In genomic region chr11:9113189-9113588, GRCm38 (mm10) we compare ENCODE assay signal across 16 mouse cellular contexts. TPM values are rescaled to one million over a fixed set of nuclear protein-coding genes. Genes with fewer than 3 reads are reported as not detected.
DNase-seq lines count a peak whose midpoint lies in the region; ATAC-seq and TF ChIP-seq lines count a peak whose summit lies in the region.
"Had no signal": no experiment of that assay in that cellular context is flagged by ENCODE, and none has a peak within 500 bp of the region (broad histone marks: within the 10 kb centered on the region; RNA-seq: fewer than 3 reads in every experiment).

No protein-coding gene starts in this region.

- H3K79me2 ChIP-seq in MEL (ENCODE audit: control insufficient read depth, insufficient read depth, low read length, poor library complexity) = no peaks in the 10 kb centered on the region

- no peaks in the 10 kb centered on the region for H3K9me3 ChIP-seq in MEL (replicated peaks; ENCODE audit: insufficient read depth, low read length)
- H3K9me3 ChIP-seq in forebrain, embryonic 10.5 days = no peaks in the 10 kb centered on the region
- H3K9me3 ChIP-seq: embryonic facial prominence, embryonic 10.5 days; forebrain, embryonic 15.5 days; heart, embryonic 12.5 days; hindbrain, embryonic 15.5 days had no signal

- 77% methylated on average over 2 of the region's 2 CpGs for WGBS in forebrain, embryonic 10.5 days

- peak overlapping the region; percentile 62 for H3K27ac ChIP-seq in MEL (ENCODE audit: control insufficient read depth, low read depth, low read length)
- no peak overlapping the region for H3K27ac ChIP-seq in forebrain, embryonic 10.5 days
- H3K27ac ChIP-seq: embryonic facial prominence, embryonic 10.5 days; forebrain, embryonic 15.5 days; heart, adult 2 months; hindbrain, embryonic 15.5 days had no signal

- no peak for TF ChIP-seq POLR2A in MEL (IDR thresholded peaks at IDR 0.05; ENCODE audit: control insufficient read depth in 1 of 2, insufficient read depth in 1 of 2, low read depth in 1 of 2, low read length in 2 of 2, poor library complexity in 1 of 2)

- peaks cover 0 to 37% of the 10 kb centered on the region in 2 experiments; a peak in 2 of 4 replicates for H3K36me3 ChIP-seq in MEL (ENCODE audit: control insufficient read depth in 1 of 2, insufficient read depth in 2 of 2, low read length in 2 of 2)
- H3K36me3 ChIP-seq in forebrain, embryonic 10.5 days (replicated peaks) = no peaks in the 10 kb centered on the region
- H3K36me3 ChIP-seq: embryonic facial prominence, embryonic 10.5 days; forebrain, embryonic 15.5 days; heart, embryonic 12.5 days; hindbrain, embryonic 15.5 days had no signal

- no peak for TF ChIP-seq RAD21 in MEL (IDR thresholded peaks at IDR 0.05; ENCODE audit: low read depth, low read length)

- DNase-seq in 416B (ENCODE audit: low read depth) (peak; percentile 97), MEL (ENCODE audit: low read depth, low spot score) (peak; percentile 86)
- no peak for DNase-seq in forebrain, embryonic 10.5 days (ENCODE audit: extremely low spot score, low spot score)
- no peak for DNase-seq in cerebellum, adult 8-10 months
- DNase-seq: adrenal gland, adult 8-10 months; cerebellum, adult 11-12 months; cerebellum, adult 9-11 months; cerebellum, postnatal 36 days; heart, adult 2 months had no signal

- peaks cover 18 to 34% of the 10 kb centered on the region in 2 experiments for H3K4me1 ChIP-seq in MEL (ENCODE audit: control insufficient read depth in 1 of 2, insufficient read depth in 2 of 2, low read length in 2 of 2)
- peaks cover 26% of the 10 kb centered on the region for H3K4me1 ChIP-seq in forebrain, embryonic 10.5 days

- peak overlapping the region in 1 of 2 experiments; percentile 48; a peak in 2 of 4 replicates for H3K4me3 ChIP-seq in MEL (ENCODE audit: control insufficient read depth in 1 of 2, insufficient read depth in 1 of 2, low read depth in 2 of 2, low read length in 2 of 2)
- no peak overlapping the region for H3K4me3 ChIP-seq in forebrain, embryonic 10.5 days
- H3K4me3 ChIP-seq: embryonic facial prominence, embryonic 10.5 days; forebrain, embryonic 15.5 days; heart, adult 2 months; heart, embryonic 12.5 days; hindbrain, embryonic 15.5 days had no signal

- H3K9ac ChIP-seq in MEL (ENCODE audit: control insufficient read depth, low read depth, low read length, poor library complexity, severe bottlenecking) = no peak overlapping the region
- H3K9ac ChIP-seq: forebrain, embryonic 15.5 days; heart, embryonic 12.5 days; hindbrain, embryonic 15.5 days had no signal

- ATAC-seq in hematopoietic stem cell, adult 5-6 weeks (replicated peaks in 1 of 2; ENCODE audit: insufficient read depth in 1 of 2, low FRiP score in 2 of 2, low TSS enrichment in 1 of 2, low read depth in 1 of 2, poor library complexity in 2 of 2, severe bottlenecking in 2 of 2) = peak; percentile 90 to 91
- peak; percentile 87 for ATAC-seq in megakaryocyte-erythroid progenitor cell, adult 5-6 weeks (replicated peaks; ENCODE audit: low FRiP score, low TSS enrichment, poor library complexity, severe bottlenecking)
- ATAC-seq: forebrain, embryonic 15.5 days; intestine, postnatal 0 days had no signal

- no peaks in the 10 kb centered on the region for H3K27me3 ChIP-seq in MEL (ENCODE audit: control insufficient read depth in 1 of 2, insufficient read depth in 2 of 2, low read length in 2 of 2)
- H3K27me3 ChIP-seq in forebrain, embryonic 10.5 days (ENCODE audit: poor library complexity, severe bottlenecking) = peaks cover 41% of the 10 kb centered on the region

- TF ChIP-seq CTCF in MEL (IDR thresholded peaks at IDR 0.05 in 2 of 3, conservative IDR thresholded peaks at IDR 0.05 in 1 of 3; ENCODE audit: control insufficient read depth in 1 of 3, insufficient read depth in 1 of 3, low read depth in 2 of 3, low read length in 3 of 3, poor library complexity in 1 of 3, severe bottlenecking in 1 of 3) = no peak

- TF ChIP-seq EP300 in MEL (IDR thresholded peaks at IDR 0.05; ENCODE audit: low read depth in 1 of 2, low read length in 2 of 2) = peak; percentile 92 to 93

TF ChIP-seq in MEL, 35 proteins besides CTCF, POLR2A, EP300 and RAD21:
- no peak for TF ChIP-seq POLR2AphosphoS2 (IDR thresholded peaks at IDR 0.05; ENCODE audit: low read length)
- TF ChIP-seq ZKSCAN1 (IDR thresholded peaks at IDR 0.05; ENCODE audit: low read depth, low read length) = no peak
- peak; percentile 95 for TF ChIP-seq TCF12 (IDR thresholded peaks at IDR 0.05; ENCODE audit: low read depth, low read length)
- no peak for TF ChIP-seq USF2 (IDR thresholded peaks at IDR 0.05; ENCODE audit: borderline replicate concordance in 1 of 2, insufficient read depth in 1 of 2, low read depth in 1 of 2, low read length in 2 of 2)
- TF ChIP-seq TAL1 (IDR thresholded peaks at IDR 0.05; ENCODE audit: low read length) = peak; percentile 96
- no peak for TF ChIP-seq MYB (IDR thresholded peaks at IDR 0.05; ENCODE audit: low read depth, low read length)
- no peak for TF ChIP-seq MAFK (IDR thresholded peaks at IDR 0.05; ENCODE audit: borderline replicate concordance, low read depth, low read length)
- TF ChIP-seq BHLHE40 (IDR thresholded peaks at IDR 0.05; ENCODE audit: borderline replicate concordance, low read depth, low read length) = peak; percentile 61; the same call in 1 of the 2 replicates
- peak; percentile 54; the same call in 1 of the 2 replicates for TF ChIP-seq MYC (IDR thresholded peaks at IDR 0.05; ENCODE audit: low read depth, low read length)
- TF ChIP-seq ELF1 (IDR thresholded peaks at IDR 0.05; ENCODE audit: low read depth, low read length) = peak; percentile 52; the same call in 1 of the 2 replicates
- peak; percentile 57 for TF ChIP-seq SIN3A (IDR thresholded peaks at IDR 0.05; ENCODE audit: low read length)
- no peak for TF ChIP-seq MAZ (IDR thresholded peaks at IDR 0.05; ENCODE audit: low read depth, low read length)
- TF ChIP-seq GABPA (IDR thresholded peaks at IDR 0.05; ENCODE audit: low read depth, low read length) = no peak
- peak; percentile 12; the same call in 1 of the 2 replicates for TF ChIP-seq CHD2 (IDR thresholded peaks at IDR 0.05; ENCODE audit: low read length)
- TF ChIP-seq MAX (IDR thresholded peaks at IDR 0.05; ENCODE audit: low read length) = peak; percentile 17; the same call in 1 of the 2 replicates
- TF ChIP-seq GATA1 (IDR thresholded peaks at IDR 0.05; ENCODE audit: low read depth, low read length) = peak; percentile 94
- TF ChIP-seq UBTF (IDR thresholded peaks at IDR 0.05; ENCODE audit: borderline replicate concordance, insufficient read depth, low read depth, low read length) = no peak
- no peak for TF ChIP-seq JUND (IDR thresholded peaks at IDR 0.05; ENCODE audit: low read depth, low read length)
- TF ChIP-seq NRF1 (IDR thresholded peaks at IDR 0.05; ENCODE audit: insufficient read depth, low read depth, low read length, poor library complexity, severe bottlenecking) = no peak
- TF ChIP-seq RCOR1 (IDR thresholded peaks at IDR 0.05; ENCODE audit: low read depth, low read length) = peak; percentile 64; the same call in 1 of the 2 replicates
- TF ChIP-seq POLR2AphosphoS5 (IDR thresholded peaks at IDR 0.05; ENCODE audit: borderline replicate concordance, low read depth, low read length) = no peak
- TF ChIP-seq ETS1 (IDR thresholded peaks at IDR 0.05; ENCODE audit: low read depth, low read length) = peak; percentile 89
- no peak for TF ChIP-seq MEF2A (IDR thresholded peaks at IDR 0.05; ENCODE audit: extremely low read depth, insufficient replicate concordance, low read depth, low read length, poor library complexity, severe bottlenecking)
- TF ChIP-seq USF1 (IDR thresholded peaks at IDR 0.05; ENCODE audit: low read depth, low read length) = peak; percentile 87
- TF ChIP-seq KAT2A (conservative IDR thresholded peaks at IDR 0.05; ENCODE audit: low read depth, low read length) = no peak
- no peak for TF ChIP-seq MXI1 (IDR thresholded peaks at IDR 0.05; ENCODE audit: low read depth, low read length)
- 0 out of 2 replicates have a peak, but pooled peaks have one; percentile 16 for TF ChIP-seq HCFC1 (IDR thresholded peaks at IDR 0.05; ENCODE audit: low read depth, low read length)
- TF ChIP-seq TBP (IDR thresholded peaks at IDR 0.05; ENCODE audit: low read depth, low read length) = no peak
- no peak for TF ChIP-seq ZMIZ1 (IDR thresholded peaks at IDR 0.05; ENCODE audit: low read depth, low read length)
- TF ChIP-seq ZC3H11A (IDR thresholded peaks at IDR 0.05; ENCODE audit: low read depth, low read length) = no peak
- peak; percentile 47; the same call in 1 of the 2 replicates for TF ChIP-seq ZNF384 (IDR thresholded peaks at IDR 0.05; ENCODE audit: low read depth, low read length)
- TF ChIP-seq NELFE (IDR thresholded peaks at IDR 0.05; ENCODE audit: low read depth, low read length) = no peak
- no peak for TF ChIP-seq E2F4 (IDR thresholded peaks at IDR 0.05; ENCODE audit: borderline replicate concordance, low read depth, low read length)
- TF ChIP-seq SMC3 (IDR thresholded peaks at IDR 0.05; ENCODE audit: low read depth, low read length) = no peak
- no peak for TF ChIP-seq CHD1 (IDR thresholded peaks at IDR 0.05; ENCODE audit: low read depth, low read length)
TF ChIP-seq in MEL: peak in this region for 14.

RNA-seq across cellular contexts. Expression of gene Upp1, which starts 4.7 kb away (rescaled TPM):
- 1.4 and 1.9 TPM in 2 replicates for total RNA-seq in MEL (2012; rRNA removed)
- 1 to 10 TPM in 1 of 2 experiments, not detected in 1; 1.2 TPM for polyA plus RNA-seq in MEL (2012; ENCODE audit: insufficient read depth in 1 of 2, insufficient read length in 2 of 2, low read depth in 1 of 2, low replicate concordance in 2 of 2, missing spikeins in 1 of 2)
- 9.8 and 14.5 TPM in 2 replicates for total RNA-seq in hematopoietic stem cell, adult 5-6 weeks (2017)
- not detected in 2 replicates for total RNA-seq in megakaryocyte-erythroid progenitor cell, adult 5-6 weeks (2014; fragmentation: Nextera tagmentation)
- total RNA-seq in megakaryocyte-erythroid progenitor cell, adult 5-6 weeks (2017) = 1.3 TPM in 1 of 2 replicates, not detected in the other
- polyA plus RNA-seq in forebrain, embryonic 10.5 days (2016; fragmentation: Nextera tagmentation; extraction: Ambion mirVana) = 4.1 and 4.9 TPM in 2 replicates

Comparison
In these comparisons a context has a peak if more than half of its experiments do, and no peak if none do; other contexts are left out.
1. DNase-seq: peak in 416B (single experiment) and MEL (single experiment); none in forebrain, embryonic 10.5 days (single experiment) and cerebellum, adult 8-10 months (single experiment).